Mouse (Mus musculus) forebrain, embryonic 14.5 days (tissue): Measurements from ENCODE around the gene Top3a. TPM values are rescaled to one million over a fixed set of nuclear protein-coding genes. Genes with fewer than 3 reads are reported as not detected.

Experiments
- ATAC-seq: fragments of 200-750 bp; cut with Nextera tagmentation; 2 replicates; pipeline ENCODE4 v1.8.0; 2017; ENCODE audit warnings: mild to moderate bottlenecking, moderate library complexity
- DNase-seq: peaks from one replicate; pipeline ENCODE4 v3.0.0-alpha.2; 2015; ENCODE audit warnings: low spot score
- H3K27ac ChIP-seq: fragments of 300-500 bp; sonication (generic); 2 replicates; pipeline ENCODE4 v1.5.1; 2014; ENCODE audit warnings: low read depth, mild to moderate bottlenecking, control low read depth, low read length, moderate library complexity
- H3K27me3 ChIP-seq: fragments of 300-500 bp; sonication (generic); replicated peaks from 2 replicates; pipeline ENCODE4 v1.6.1; 2014; ENCODE audit warnings: low read length, control low read depth, mixed read lengths; ENCODE audit not compliant: control insufficient read depth, insufficient read depth
- H3K36me3 ChIP-seq: fragments of 300-500 bp; sonication (generic); 2 replicates; pipeline ENCODE4 v1.6.1; 2014; ENCODE audit warnings: low read length, control low read depth; ENCODE audit not compliant: control insufficient read depth, insufficient read depth
- H3K4me1 ChIP-seq: fragments of 300-500 bp; sonication (generic); 2 replicates; pipeline ENCODE4 v1.6.1; 2014; ENCODE audit warnings: antibody characterized with exemption, low read length, control low read depth; ENCODE audit not compliant: control insufficient read depth, insufficient read depth
- H3K4me2 ChIP-seq: fragments of 300-500 bp; sonication (generic); 2 replicates; pipeline ENCODE4 v1.6.1; 2014; ENCODE audit warnings: mild to moderate bottlenecking, control low read depth, low read length
- H3K4me3 ChIP-seq: fragments of 300-500 bp; sonication (generic); 2 replicates; pipeline ENCODE4 v1.5.1; 2014; ENCODE audit warnings: low read depth, low read length, control low read depth
- H3K9ac ChIP-seq: fragments of 300-500 bp; sonication (generic); 2 replicates; pipeline ENCODE4 v1.6.1; 2014; ENCODE audit warnings: mild to moderate bottlenecking, low read length, control low read depth, moderate library complexity
- H3K9me3 ChIP-seq: fragments of 300-500 bp; sonication (generic); replicated peaks from 2 replicates; pipeline ENCODE4 v1.6.1; 2016; ENCODE audit warnings: low read length, control low read depth, mixed read lengths; ENCODE audit not compliant: control insufficient read depth
- WGBS: fragments of 180-500 bp; shearing (Covaris S2); extraction: QIAGEN DNeasy Blood & Tissue Kit; methylation state at CpG from one replicate; pipeline ENCODE4 v1.1.7; 2014; 5-methylcytosine and 5-hydroxymethylcytosine counted together
- polyA plus RNA-seq: library from polyadenylated mRNA; unstranded; fragments of >200 nt; fragmentation: Nextera tagmentation; extraction: Ambion mirVana; gene quantifications from 2 replicates; pipeline ENCODE4 v1.2.1, GENCODE M21; 2014

The Top3a gene
- polyA plus RNA-seq, 1 experiment from 2014 or later = 7.3 TPM

DNA sequence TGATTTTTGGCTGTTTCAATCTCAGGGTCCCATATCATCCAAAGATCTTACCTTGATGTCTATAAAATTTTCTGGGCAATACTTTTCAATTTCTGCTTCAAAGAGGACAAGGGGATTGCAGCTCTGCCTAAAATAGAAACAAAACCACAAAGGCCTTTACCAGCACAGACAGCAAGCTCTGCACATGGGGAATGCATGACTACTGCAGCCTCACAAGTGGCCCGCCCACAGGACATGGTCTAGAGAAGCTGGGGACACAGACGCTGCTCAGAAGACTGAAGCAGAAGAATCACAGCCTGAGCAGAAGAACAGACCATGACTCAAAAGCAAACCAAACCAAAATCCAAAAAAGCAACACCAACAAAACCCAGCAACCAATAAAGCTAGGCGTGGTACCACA, 15.5 kb downstream of the Top3a start:
- 97% methylated on average over 3 of the region's 3 CpGs for WGBS
- Histone ChIP-seq H3K4me2 (no peak overlapping the region), H3K4me3 (no peak overlapping the region), H3K27me3 (no peaks in the 10 kb centered on the region), H3K27ac (no peak overlapping the region), H3K9ac (no peak overlapping the region), H3K4me1 (no peaks in the 10 kb centered on the region), H3K9me3 (no peaks in the 10 kb centered on the region), H3K36me3 (peaks cover 37% of the 10 kb centered on the region)
- no peak for ATAC-seq
- no peak for DNase-seq

DNA sequence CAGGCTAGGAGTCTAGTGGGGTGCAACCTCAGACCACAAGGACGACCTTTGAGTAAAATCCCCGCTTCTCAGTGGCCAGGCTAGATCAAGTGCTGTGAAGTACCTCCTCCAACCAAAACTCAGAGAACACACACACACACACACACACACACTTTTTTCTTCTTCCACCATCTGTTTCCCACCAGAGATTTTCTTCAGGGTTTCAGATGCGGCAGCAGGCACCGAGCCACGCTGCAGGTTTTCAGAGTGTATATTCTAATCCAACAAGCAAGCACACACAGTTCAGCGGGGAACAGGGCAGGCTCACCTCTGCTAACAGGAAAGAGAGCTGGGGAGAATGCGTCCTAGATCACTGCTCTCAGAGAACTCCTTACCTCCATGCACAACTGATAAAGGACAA, 21.6 kb downstream of the Top3a start:
- no peak overlapping the region for H3K4me2 ChIP-seq
- H3K4me3 ChIP-seq = no peak overlapping the region
- ATAC-seq (no peak), DNase-seq (no peak)
- H3K9me3 ChIP-seq = no peaks in the 10 kb centered on the region
- no peak overlapping the region for H3K27ac ChIP-seq
- H3K4me1 ChIP-seq = no peaks in the 10 kb centered on the region
- 92% methylated on average over 7 of the region's 7 CpGs for WGBS
- peaks cover 74% of the 10 kb centered on the region for H3K36me3 ChIP-seq
- H3K27me3 ChIP-seq = no peaks in the 10 kb centered on the region
- no peak overlapping the region for H3K9ac ChIP-seq

DNA sequence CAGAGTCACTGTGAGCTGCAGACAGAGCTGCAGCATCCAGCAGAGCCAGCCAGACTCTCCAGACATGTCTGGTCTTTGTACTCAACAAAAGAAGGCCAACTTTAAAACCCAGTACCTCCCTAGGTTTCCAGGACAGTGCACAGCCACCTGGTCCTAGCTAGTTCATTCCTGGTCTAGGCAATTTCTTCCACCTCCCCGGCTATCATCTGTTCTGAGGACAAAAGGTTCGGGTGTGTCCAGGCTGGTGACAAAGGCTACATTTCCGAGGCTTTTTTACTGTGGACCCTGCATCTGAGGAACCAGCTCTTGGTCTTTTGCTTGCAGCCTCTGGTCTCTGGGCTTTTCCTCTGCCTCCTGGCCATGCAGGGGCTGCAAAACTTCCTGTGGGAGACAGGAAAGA, 36.8 kb downstream of the Top3a start:
- Histone ChIP-seq H3K9ac (no peak overlapping the region), H3K27ac (no peak overlapping the region), H3K36me3 (peaks cover 65% of the 10 kb centered on the region), H3K9me3 (no peaks in the 10 kb centered on the region), H3K4me1 (no peaks in the 10 kb centered on the region), H3K4me2 (no peak overlapping the region), H3K27me3 (no peaks in the 10 kb centered on the region), H3K4me3 (no peak overlapping the region)
- ATAC-seq (no peak), DNase-seq (no peak)
- WGBS = 79% methylated on average over 3 of the region's 3 CpGs

DNA sequence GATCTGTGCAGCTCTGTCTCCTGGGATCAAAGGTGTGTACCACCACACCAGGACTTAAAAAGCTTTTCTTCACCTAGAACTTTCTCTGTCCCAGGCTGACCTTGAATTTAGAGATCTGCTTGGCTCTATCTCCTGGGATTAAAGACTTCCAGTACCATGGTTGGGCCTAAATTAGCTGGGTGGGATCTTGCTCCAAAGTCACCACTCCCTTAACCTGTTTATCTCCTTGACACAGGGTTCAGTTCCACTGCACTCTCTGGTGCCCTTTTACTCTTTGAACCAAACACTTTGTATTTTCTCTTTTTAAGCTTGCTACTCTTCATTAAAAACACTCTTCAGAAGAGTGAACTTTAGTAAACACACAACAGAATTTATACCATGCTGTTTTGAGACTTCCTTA, 39.7 kb downstream of the Top3a start:
- Histone ChIP-seq H3K9ac (no peak overlapping the region), H3K4me3 (no peak overlapping the region), H3K4me2 (no peak overlapping the region), H3K4me1 (no peaks in the 10 kb centered on the region), H3K9me3 (no peaks in the 10 kb centered on the region), H3K27ac (no peak overlapping the region), H3K27me3 (no peaks in the 10 kb centered on the region), H3K36me3 (peaks cover 49% of the 10 kb centered on the region)
- ATAC-seq (no peak), DNase-seq (no peak)

DNA sequence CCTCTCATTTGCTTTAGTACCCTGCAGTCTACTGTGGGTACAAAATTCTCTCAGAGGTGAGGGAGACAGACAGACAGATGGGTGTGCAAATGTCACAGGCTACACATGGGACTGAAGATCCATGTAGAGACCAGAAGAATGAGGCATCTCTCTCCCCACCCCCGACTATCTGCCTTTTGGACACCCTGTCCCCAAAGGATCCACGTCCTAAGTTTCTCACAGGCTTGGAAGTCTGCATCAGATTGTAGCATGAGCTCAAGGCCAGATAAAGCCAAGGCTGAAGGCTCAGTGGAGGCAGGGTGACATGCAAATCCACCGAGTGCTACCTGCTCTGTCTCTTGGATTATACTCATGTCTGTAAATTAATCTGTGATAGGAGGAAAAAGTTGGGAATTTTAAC, 40.7 kb downstream of the Top3a start:
- no peaks in the 10 kb centered on the region for H3K4me1 ChIP-seq
- no peaks in the 10 kb centered on the region for H3K27me3 ChIP-seq
- no peak overlapping the region for H3K27ac ChIP-seq
- no peak overlapping the region for H3K4me3 ChIP-seq
- 79% methylated on average over 3 of the region's 3 CpGs for WGBS
- H3K4me2 ChIP-seq = no peak overlapping the region
- H3K9ac ChIP-seq = no peak overlapping the region
- ATAC-seq (no peak), DNase-seq (no peak)
- peaks cover 49% of the 10 kb centered on the region for H3K36me3 ChIP-seq
- H3K9me3 ChIP-seq = no peaks in the 10 kb centered on the region

DNA sequence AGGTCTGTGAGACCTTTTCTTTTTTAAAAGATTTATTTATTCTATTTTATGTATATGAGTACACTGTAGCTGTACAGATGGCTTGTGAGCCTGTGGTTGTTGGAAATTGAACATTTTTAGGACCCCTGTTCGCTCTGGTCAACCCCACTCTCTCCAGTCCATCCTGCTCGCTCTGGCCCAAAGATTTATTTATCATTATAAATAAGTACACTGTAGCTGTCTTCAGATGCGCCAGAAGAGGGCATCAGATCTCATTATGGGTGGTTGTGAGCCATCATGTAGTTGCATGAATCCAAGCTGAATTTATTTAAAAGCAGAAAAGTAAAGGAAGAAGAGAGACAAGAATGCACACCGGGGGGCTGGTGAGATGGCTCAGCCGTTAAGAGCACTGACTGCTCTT, 42.0 kb downstream of the Top3a start:
- WGBS = 75% methylated on average over 5 of the region's 5 CpGs
- no peak overlapping the region for H3K4me2 ChIP-seq
- no peak overlapping the region for H3K4me3 ChIP-seq
- H3K27ac ChIP-seq = no peak overlapping the region
- peaks cover 50% of the 10 kb centered on the region for H3K36me3 ChIP-seq
- no peaks in the 10 kb centered on the region for H3K27me3 ChIP-seq
- H3K4me1 ChIP-seq = no peaks in the 10 kb centered on the region
- H3K9me3 ChIP-seq = no peaks in the 10 kb centered on the region
- ATAC-seq (no peak), DNase-seq (no peak)
- H3K9ac ChIP-seq = no peak overlapping the region

DNA sequence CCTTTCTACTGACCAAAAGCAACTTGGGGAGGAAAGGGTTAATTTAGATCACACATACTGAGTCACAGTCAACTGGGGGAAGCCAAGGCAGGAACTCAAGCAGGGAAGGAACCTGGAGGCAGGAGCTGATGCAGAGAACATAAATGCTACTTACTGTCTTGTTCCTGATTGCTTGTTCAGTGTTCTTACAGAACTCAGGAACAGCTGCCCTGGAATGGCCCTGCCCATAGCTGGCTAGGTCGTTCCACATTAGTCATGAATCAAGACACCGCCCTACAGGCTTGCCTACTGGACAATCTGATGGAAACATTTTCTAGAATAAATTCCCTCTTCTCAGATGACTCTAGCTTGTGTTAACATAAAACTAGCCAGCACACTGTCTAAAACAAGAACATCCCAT, 43.0 kb downstream of the Top3a start:
- H3K4me1 ChIP-seq = no peaks in the 10 kb centered on the region
- no peak overlapping the region for H3K4me2 ChIP-seq
- no peak for DNase-seq
- H3K27me3 ChIP-seq = no peaks in the 10 kb centered on the region
- WGBS = 91% methylated on average over 2 of the region's 2 CpGs
- H3K9me3 ChIP-seq = no peaks in the 10 kb centered on the region
- no peak for ATAC-seq
- peaks cover 41% of the 10 kb centered on the region for H3K36me3 ChIP-seq
- H3K4me3 ChIP-seq = no peak overlapping the region
- H3K9ac ChIP-seq = no peak overlapping the region
- H3K27ac ChIP-seq = no peak overlapping the region

DNA sequence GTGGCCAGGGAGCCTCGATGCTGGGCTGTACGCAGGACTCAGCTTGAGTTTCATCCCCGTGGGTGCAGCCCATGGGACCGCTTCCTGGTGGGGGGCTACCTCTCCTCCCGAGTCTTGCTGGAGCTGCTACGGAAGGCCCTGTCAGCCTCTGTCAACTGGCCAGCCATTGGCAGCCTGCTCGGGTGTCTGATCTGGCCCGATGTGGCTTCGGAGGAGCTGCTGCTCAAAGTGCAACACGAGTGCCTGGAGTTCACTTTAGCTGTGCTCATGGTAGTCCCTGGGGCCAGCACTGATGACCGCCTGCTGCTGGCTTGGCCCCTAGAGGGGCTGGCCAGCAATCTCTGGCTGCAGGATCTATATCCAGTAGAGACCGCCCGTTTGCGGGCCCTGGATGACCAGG, 45.9 kb downstream of the Top3a start:
- Histone ChIP-seq H3K36me3 (peaks cover 36% of the 10 kb centered on the region), H3K4me1 (peaks cover 12% of the 10 kb centered on the region), H3K4me2 (no peak overlapping the region), H3K27me3 (no peaks in the 10 kb centered on the region), H3K27ac (no peak overlapping the region), H3K9ac (no peak overlapping the region), H3K9me3 (no peaks in the 10 kb centered on the region), H3K4me3 (no peak overlapping the region)
- DNase-seq (no peak), ATAC-seq (no peak)
- WGBS = 91% methylated on average over 13 of the region's 14 CpGs

DNA sequence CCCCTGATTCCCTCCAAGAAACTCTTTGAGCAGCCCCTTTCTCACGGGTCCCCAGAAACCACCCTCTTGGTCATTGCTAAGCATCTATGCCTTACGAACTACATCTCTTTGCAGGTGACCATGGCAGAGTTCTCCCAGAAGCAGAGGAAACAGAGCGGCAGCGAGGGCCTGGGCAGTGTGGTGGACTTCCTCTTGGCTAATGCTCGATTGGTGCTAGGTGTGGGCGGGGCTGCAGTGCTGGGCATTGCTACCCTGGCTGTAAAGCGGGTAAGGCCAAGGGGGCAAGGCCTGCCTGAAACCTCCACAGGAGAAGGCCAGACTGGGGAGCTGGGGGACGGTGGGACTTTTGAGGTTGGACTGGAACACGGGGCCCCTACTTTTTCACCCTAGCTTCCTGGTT, 47.0 kb downstream of the Top3a start:
- Histone ChIP-seq H3K4me3 (no peak overlapping the region), H3K9me3 (no peaks in the 10 kb centered on the region), H3K9ac (no peak overlapping the region), H3K27me3 (no peaks in the 10 kb centered on the region), H3K4me1 (peaks cover 16% of the 10 kb centered on the region), H3K4me2 (no peak overlapping the region), H3K36me3 (peaks cover 36% of the 10 kb centered on the region), H3K27ac (no peak overlapping the region)
- ATAC-seq (no peak), DNase-seq (no peak)
- WGBS = 90% methylated on average over 9 of the region's 9 CpGs

DNA sequence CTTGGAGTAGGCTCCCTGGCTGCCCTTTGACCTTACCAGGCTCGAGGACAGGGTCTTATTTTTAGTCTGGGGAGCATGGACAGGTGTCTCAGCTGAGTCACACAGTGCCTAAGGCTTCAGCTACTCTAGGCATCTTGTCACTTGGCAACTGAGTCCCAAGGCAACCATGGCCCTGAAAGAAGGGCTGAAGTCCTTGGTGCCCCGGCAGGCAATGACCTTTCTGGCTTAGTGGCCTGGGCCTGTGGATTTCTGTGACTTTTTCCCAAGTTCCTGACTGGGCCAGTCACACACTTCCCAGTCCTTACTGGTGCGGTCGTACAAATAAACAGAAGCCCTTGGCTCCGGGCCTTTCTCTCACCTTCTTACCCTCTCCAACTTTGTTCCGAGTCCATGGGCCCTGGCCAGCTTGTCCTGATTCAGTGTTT, 47.9 kb downstream of the Top3a start:
- 82% methylated on average over 6 of the region's 6 CpGs for WGBS
- ATAC-seq = no peak
- peaks cover 42% of the 10 kb centered on the region for H3K36me3 ChIP-seq

More for the DNA sequence above, 47.9 kb downstream of the Top3a start:
- peaks cover 16% of the 10 kb centered on the region for H3K4me1 ChIP-seq
- peak overlapping the region; percentile 65 for H3K4me3 ChIP-seq
- no peaks in the 10 kb centered on the region for H3K27me3 ChIP-seq
- no peak overlapping the region for H3K27ac ChIP-seq
- H3K9ac ChIP-seq = no peak overlapping the region; the same call in 1 of the 2 replicates
- peak overlapping the region; percentile 69 for H3K4me2 ChIP-seq
- H3K9me3 ChIP-seq = no peaks in the 10 kb centered on the region
- no peak for DNase-seq
